Mouse (Mus musculus): Measurements from ENCODE around the gene Itsn2. TPM values are rescaled to one million over a fixed set of nuclear protein-coding genes. Genes with fewer than 3 reads are reported as not detected.
"Not testable (repeated sequence)": the region's sequence is repeated elsewhere in the genome, so short reads cannot be mapped to it uniquely, and the experiment has no call there.

Gene Itsn2
- 24.8 and 30.1 TPM in 2 replicates for polyA plus RNA-seq (2016; fragmentation: Nextera tagmentation; extraction: Ambion mirVana)

- H3K27ac ChIP-seq: peak within 1 kb of the TSS; percentile 76
- WGBS: under 1% methylated on average over 47 of the region's 49 CpGs
- no peaks in the 10 kb centered on the region for H3K9me3 ChIP-seq
- peak within 1 kb of the TSS; percentile 81 for H3K9ac ChIP-seq (replicated peaks)
- H3K4me3 ChIP-seq (replicated peaks): peak within 1 kb of the TSS; percentile 94
- H3K36me3 ChIP-seq: no peaks in the 10 kb centered on the region
- peaks cover 4% of the 10 kb centered on the region; the same call in 1 of the 2 replicates for H3K27me3 ChIP-seq
- peak within 1 kb of the TSS; percentile 69 for H3K4me2 ChIP-seq
- ATAC-seq (ENCODE audit: insufficient number of reproducible peaks, insufficient read depth, low FRiP score, low TSS enrichment, low read depth): peak; percentile 81
- peaks cover 6% of the 10 kb centered on the region for H3K4me1 ChIP-seq (replicated peaks)
Observed at GRCm38 (mm10) chr12:4592541-4593165, at the start of gene Itsn2, which contains the start of gene Gm3625. Gene Itsn2 (plus strand): TSS chr12:4592638. Gene Gm3625 (minus strand): TSS chr12:4592927.

DNA sequence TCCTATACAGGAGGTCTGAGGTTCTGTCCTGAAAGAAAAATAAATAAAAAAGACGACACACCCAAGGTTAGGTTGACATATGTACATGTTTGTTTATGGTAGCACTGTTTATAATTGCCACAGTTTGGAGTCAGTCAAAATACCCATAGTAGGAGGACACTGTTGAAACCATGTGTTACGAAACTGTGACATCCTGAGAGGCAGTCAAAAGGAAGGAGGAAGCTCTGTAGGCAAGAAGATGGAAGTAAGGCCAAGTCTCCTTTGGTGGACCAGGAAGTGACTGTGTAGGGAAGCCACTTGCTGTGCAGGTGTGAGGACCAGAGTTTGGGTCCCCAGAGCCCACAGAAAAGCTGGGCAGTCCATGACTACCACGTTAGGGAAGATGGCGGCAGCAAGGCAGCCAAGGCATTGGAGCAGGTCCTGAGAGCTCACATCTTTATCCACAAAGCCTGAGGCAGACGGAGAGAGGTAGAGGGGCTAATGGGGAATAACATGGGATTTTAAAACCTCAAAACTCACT lies 48.0 kb upstream of the Itsn2 start:
- Histone ChIP-seq H3K9ac (replicated peaks) (no peak overlapping the region), H3K4me1 (replicated peaks) (peaks cover 12% of the 10 kb centered on the region), H3K9me3 (no peaks in the 10 kb centered on the region), H3K27me3 (no peaks in the 10 kb centered on the region; the same call in 1 of the 2 replicates), H3K36me3 (no peaks in the 10 kb centered on the region), H3K4me3 (replicated peaks) (no peak overlapping the region), H3K27ac (no peak overlapping the region), H3K4me2 (no peak overlapping the region)
- ATAC-seq (ENCODE audit: insufficient number of reproducible peaks, insufficient read depth, low FRiP score, low TSS enrichment, low read depth): no peak
- WGBS: 91% methylated on average over 5 of the region's 5 CpGs

DNA sequence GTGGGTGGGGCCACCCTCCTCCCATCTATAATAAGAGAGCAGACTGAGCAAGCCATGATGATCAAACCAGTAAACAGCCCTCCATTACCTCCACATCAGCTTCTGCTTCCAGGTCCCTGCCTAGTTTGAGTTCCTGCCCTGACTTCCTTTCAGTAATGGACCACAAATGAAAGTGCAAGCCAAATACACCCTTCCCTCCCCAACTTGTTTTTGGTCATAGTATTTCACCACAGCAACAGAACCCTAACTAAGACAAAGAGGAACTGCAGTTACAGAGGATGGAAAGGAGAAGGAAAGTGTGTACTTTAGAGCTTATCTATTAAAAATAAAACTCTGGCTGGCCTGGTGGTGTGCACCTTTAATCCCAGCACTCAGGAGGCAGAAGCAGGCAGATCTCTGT lies 47.0 kb upstream of the Itsn2 start:
- Histone ChIP-seq H3K9me3 (no peaks in the 10 kb centered on the region), H3K4me1 (replicated peaks) (peaks cover 12% of the 10 kb centered on the region), H3K27ac (no peak overlapping the region), H3K4me2 (no peak overlapping the region), H3K4me3 (replicated peaks) (no peak overlapping the region), H3K27me3 (no peaks in the 10 kb centered on the region; the same call in 1 of the 2 replicates), H3K9ac (replicated peaks) (no peak overlapping the region), H3K36me3 (no peaks in the 10 kb centered on the region)
- ATAC-seq (ENCODE audit: insufficient number of reproducible peaks, insufficient read depth, low FRiP score, low TSS enrichment, low read depth): no peak

DNA sequence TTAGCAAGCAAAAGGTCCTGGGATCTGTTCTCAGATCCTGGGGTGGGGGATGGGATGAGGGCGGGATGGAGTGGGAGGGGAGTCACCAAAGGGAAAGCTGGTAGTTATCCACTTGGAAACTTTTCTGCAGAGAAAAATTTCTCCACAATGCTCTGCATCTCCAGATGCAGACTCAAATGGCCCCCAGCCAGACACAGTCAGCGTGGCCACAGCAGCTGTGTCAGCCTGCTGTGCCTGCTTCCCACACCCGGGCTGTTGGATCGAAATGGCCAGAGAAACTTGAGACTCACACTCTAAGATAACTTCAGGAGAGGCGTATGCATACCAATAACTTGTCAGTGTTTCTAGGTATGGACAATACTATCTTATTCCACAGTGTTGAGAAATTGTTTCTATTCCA lies 45.9 kb upstream of the Itsn2 start:
- H3K9ac ChIP-seq (replicated peaks): no peak overlapping the region
- H3K9me3 ChIP-seq: no peaks in the 10 kb centered on the region
- peak; percentile 52; the same call in 1 of the 2 replicates for ATAC-seq (ENCODE audit: insufficient number of reproducible peaks, insufficient read depth, low FRiP score, low TSS enrichment, low read depth)
- H3K27me3 ChIP-seq: no peaks in the 10 kb centered on the region; the same call in 1 of the 2 replicates
- H3K4me3 ChIP-seq (replicated peaks): no peak overlapping the region
- H3K27ac ChIP-seq: peak overlapping the region; percentile 64; the same call in 1 of the 2 replicates
- H3K4me2 ChIP-seq: no peak overlapping the region
- no peaks in the 10 kb centered on the region for H3K36me3 ChIP-seq
- 32% methylated on average over 5 of the region's 5 CpGs for WGBS
- H3K4me1 ChIP-seq (replicated peaks): peaks cover 12% of the 10 kb centered on the region

DNA sequence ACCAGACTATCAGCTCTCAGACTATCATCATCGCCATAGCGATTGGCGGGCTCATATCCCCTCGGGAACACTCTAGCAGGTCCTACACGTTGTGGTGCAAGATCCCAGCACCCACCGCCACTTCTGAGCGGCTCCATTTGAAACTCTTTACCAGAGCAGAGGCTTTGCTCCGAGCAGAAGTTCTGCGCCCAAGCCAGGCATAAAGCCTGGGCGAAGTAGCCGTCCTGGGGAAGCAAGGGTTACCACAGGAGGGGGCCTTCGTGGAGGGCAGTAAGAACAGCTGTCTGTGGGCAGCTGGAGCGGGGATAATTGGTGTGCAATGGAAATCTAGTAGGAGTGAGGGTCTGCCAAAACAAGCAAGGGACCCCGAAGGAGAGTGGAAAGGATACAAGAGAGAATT lies 44.9 kb upstream of the Itsn2 start:
- Histone ChIP-seq H3K4me1 (replicated peaks) (peaks cover 12% of the 10 kb centered on the region), H3K27me3 (no peaks in the 10 kb centered on the region; the same call in 1 of the 2 replicates), H3K4me2 (no peak overlapping the region), H3K36me3 (no peaks in the 10 kb centered on the region), H3K27ac (0 out of 2 replicates have a peak overlapping the region, but pooled peaks have one; percentile 13), H3K9ac (replicated peaks) (no peak overlapping the region), H3K9me3 (no peaks in the 10 kb centered on the region), H3K4me3 (replicated peaks) (no peak overlapping the region)
- peak; percentile 52; the same call in 1 of the 2 replicates for ATAC-seq (ENCODE audit: insufficient number of reproducible peaks, insufficient read depth, low FRiP score, low TSS enrichment, low read depth)
- WGBS: 59% methylated on average over 14 of the region's 14 CpGs

DNA sequence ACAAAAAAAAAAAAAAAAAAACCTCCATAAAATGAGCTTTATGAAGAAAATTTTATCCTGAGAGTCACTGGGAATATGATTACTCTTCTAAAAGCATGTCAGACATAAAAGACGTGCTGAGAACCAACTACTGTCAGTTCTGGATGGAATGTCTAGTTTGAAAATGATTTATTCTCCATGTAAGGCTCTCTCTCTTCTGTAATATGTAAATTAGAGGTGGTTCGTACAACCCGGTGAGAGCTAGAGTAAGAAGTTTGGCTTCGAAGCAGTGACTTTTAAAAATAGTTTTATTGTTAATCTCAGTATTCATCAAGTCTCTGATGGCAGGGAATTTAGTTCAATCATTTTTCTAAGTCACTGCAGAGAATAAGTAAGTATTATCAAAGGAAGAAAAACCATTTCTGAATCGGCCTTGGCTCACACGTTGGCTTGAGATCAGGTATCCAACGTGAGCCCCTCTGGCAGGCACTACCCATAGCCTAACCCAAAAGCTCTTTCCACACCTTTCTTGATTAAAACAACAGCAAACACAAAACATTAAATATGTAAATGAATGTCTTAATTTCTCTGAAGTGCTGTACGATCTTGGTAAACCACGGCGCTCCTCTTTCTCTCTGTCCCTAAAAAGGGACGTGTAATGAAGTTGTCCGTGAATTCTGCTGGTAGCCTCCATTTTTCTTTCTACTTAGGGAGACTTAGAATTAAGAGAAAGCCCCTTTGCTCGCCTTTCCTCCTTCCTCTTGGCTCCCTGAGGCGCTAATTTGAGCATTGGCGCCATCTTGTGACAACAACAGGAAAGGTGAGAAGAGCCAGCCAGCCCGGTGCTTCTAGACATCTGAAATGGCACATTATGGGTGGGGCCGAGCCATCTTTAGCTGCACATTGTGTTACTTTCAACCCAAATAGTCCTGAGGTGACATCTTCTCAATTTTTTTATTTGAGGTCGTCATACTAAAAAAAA lies 44.1 kb upstream of the Itsn2 start:
- H3K4me2 ChIP-seq: peak overlapping the region; percentile 48
- no peaks in the 10 kb centered on the region for H3K36me3 ChIP-seq
- H3K4me3 ChIP-seq (replicated peaks): 0 out of 2 replicates have a peak overlapping the region, but pooled peaks have one; percentile 7
- no peaks in the 10 kb centered on the region for H3K9me3 ChIP-seq
- H3K27ac ChIP-seq: no peak overlapping the region
- H3K27me3 ChIP-seq: no peaks in the 10 kb centered on the region; the same call in 1 of the 2 replicates
- ATAC-seq (ENCODE audit: insufficient number of reproducible peaks, insufficient read depth, low FRiP score, low TSS enrichment, low read depth): no peak
- peaks cover 12% of the 10 kb centered on the region for H3K4me1 ChIP-seq (replicated peaks)
- 23% methylated on average over 18 of the region's 18 CpGs for WGBS
- H3K9ac ChIP-seq (replicated peaks): no peak overlapping the region

- H3K9me3 ChIP-seq; H3K36me3 ChIP-seq; H3K4me1 ChIP-seq (replicated peaks); H3K27ac ChIP-seq; H3K27me3 ChIP-seq; H3K9ac ChIP-seq (replicated peaks); ATAC-seq (ENCODE audit: insufficient number of reproducible peaks, insufficient read depth, low FRiP score, low TSS enrichment, low read depth); H3K4me2 ChIP-seq; H3K4me3 ChIP-seq (replicated peaks): not testable (repeated sequence)
- 85% methylated on average over 3 of the region's 3 CpGs for WGBS
Observed at GRCm38 (mm10) chr12:4553704-4554103, 38.7 kb upstream of the Itsn2 start.

- no peaks in the 10 kb centered on the region for H3K27me3 ChIP-seq
- no peak for ATAC-seq (ENCODE audit: insufficient number of reproducible peaks, insufficient read depth, low FRiP score, low TSS enrichment, low read depth)
- no peaks in the 10 kb centered on the region for H3K36me3 ChIP-seq
- no peak overlapping the region for H3K4me3 ChIP-seq (replicated peaks)
- no peak overlapping the region for H3K27ac ChIP-seq
- 71% methylated on average over 5 of the region's 6 CpGs for WGBS
- no peak overlapping the region for H3K9ac ChIP-seq (replicated peaks)
- peaks cover 5% of the 10 kb centered on the region; the same call in 1 of the 2 replicates for H3K4me1 ChIP-seq (replicated peaks)
- no peaks in the 10 kb centered on the region for H3K9me3 ChIP-seq
- H3K4me2 ChIP-seq: no peak overlapping the region
Observed at GRCm38 (mm10) chr12:4555451-4555850, 37.0 kb upstream of the Itsn2 start.

GRCm38 (mm10) chr12:4556891-4557290 lies 35.5 kb upstream of the Itsn2 start:
- no peak overlapping the region for H3K4me2 ChIP-seq
- H3K9me3 ChIP-seq: 0 out of 2 replicates have a peak, but pooled peaks cover 4% of the 10 kb centered on the region
- H3K4me3 ChIP-seq (replicated peaks): no peak overlapping the region
- ATAC-seq (ENCODE audit: insufficient number of reproducible peaks, insufficient read depth, low FRiP score, low TSS enrichment, low read depth): no peak
- no peak overlapping the region for H3K27ac ChIP-seq
- no peaks in the 10 kb centered on the region for H3K36me3 ChIP-seq
- no peaks in the 10 kb centered on the region for H3K27me3 ChIP-seq
- 88% methylated on average over 9 of the region's 9 CpGs for WGBS
- H3K4me1 ChIP-seq (replicated peaks): peaks cover 5% of the 10 kb centered on the region; the same call in 1 of the 2 replicates
- H3K9ac ChIP-seq (replicated peaks): no peak overlapping the region

DNA sequence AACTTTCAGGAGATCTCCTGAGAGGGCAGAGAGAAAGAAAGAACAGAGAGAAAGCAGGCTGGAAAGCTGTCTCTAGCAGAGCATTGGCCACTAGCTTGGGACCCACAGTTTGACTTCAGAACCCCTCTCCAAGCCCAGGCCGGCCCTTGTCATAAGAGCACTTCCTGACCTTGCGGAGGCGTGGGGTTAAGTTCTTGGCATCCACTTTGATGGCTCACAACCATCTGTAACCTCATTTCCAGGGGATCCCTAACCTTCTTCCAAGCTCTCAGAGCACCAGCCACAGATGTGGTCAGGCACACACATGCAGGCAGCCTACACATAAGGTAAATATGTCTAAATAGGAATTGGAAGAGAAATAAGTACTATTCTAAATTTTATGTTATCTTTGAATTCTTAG lies 35.0 kb upstream of the Itsn2 start:
- Histone ChIP-seq H3K4me3 (replicated peaks) (no peak overlapping the region), H3K27ac (no peak overlapping the region), H3K27me3 (no peaks in the 10 kb centered on the region), H3K36me3 (no peaks in the 10 kb centered on the region), H3K9ac (replicated peaks) (no peak overlapping the region), H3K4me1 (replicated peaks) (peaks cover 5% of the 10 kb centered on the region; the same call in 1 of the 2 replicates), H3K9me3 (0 out of 2 replicates have a peak, but pooled peaks cover 4% of the 10 kb centered on the region), H3K4me2 (no peak overlapping the region)
- WGBS: 67% methylated on average over 3 of the region's 3 CpGs
- no peak for ATAC-seq (ENCODE audit: insufficient number of reproducible peaks, insufficient read depth, low FRiP score, low TSS enrichment, low read depth)

DNA sequence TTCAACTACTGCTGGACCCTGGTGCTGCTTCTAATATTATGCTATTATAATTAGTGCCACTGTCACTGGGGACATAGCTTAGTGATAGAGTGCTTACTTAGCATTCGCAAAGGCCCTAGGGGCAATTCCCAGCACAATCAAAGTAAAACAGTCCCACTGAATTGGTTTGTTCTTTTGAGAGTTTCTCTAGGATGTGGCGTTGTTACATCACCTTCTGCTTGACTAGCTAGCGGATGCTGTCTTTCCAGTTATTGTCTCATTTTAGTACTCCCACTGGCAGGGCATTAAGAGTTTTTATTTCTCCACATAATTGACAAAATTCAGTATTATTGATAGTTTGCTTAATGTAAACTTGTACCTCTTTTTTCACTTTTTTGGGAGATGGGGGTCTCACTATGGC lies 34.4 kb upstream of the Itsn2 start:
- Histone ChIP-seq H3K9ac (replicated peaks) (no peak overlapping the region), H3K4me1 (replicated peaks) (peaks cover 5% of the 10 kb centered on the region; the same call in 1 of the 2 replicates), H3K36me3 (no peaks in the 10 kb centered on the region), H3K4me3 (replicated peaks) (no peak overlapping the region), H3K27ac (no peak overlapping the region), H3K27me3 (no peaks in the 10 kb centered on the region), H3K9me3 (0 out of 2 replicates have a peak, but pooled peaks cover 4% of the 10 kb centered on the region), H3K4me2 (no peak overlapping the region)
- no peak for ATAC-seq (ENCODE audit: insufficient number of reproducible peaks, insufficient read depth, low FRiP score, low TSS enrichment, low read depth)
- WGBS: 88% methylated on average over 3 of the region's 3 CpGs
